Mouse (Mus musculus) liver, adult 10 weeks (tissue): ENCODE measurements around the gene Isl1. TPM values are rescaled to one million over a fixed set of nuclear protein-coding genes. Genes with fewer than 3 reads are reported as not detected.

Experiments
- polyA plus RNA-seq: library from polyadenylated mRNA; stranded (reverse); fragments of 350-450 nt; fragmentation: Illumina TruSeq; extraction: RNeasy Lipid Tissue Mini Kit (QIAGEN cat#74804); gene quantifications from one replicate; pipeline ENCODE4 v1.2.3, GENCODE M21; 2014; ENCODE audit warnings: low read depth, low replicate concordance

Isl1 gene
- not detected for polyA plus RNA-seq

DNA sequence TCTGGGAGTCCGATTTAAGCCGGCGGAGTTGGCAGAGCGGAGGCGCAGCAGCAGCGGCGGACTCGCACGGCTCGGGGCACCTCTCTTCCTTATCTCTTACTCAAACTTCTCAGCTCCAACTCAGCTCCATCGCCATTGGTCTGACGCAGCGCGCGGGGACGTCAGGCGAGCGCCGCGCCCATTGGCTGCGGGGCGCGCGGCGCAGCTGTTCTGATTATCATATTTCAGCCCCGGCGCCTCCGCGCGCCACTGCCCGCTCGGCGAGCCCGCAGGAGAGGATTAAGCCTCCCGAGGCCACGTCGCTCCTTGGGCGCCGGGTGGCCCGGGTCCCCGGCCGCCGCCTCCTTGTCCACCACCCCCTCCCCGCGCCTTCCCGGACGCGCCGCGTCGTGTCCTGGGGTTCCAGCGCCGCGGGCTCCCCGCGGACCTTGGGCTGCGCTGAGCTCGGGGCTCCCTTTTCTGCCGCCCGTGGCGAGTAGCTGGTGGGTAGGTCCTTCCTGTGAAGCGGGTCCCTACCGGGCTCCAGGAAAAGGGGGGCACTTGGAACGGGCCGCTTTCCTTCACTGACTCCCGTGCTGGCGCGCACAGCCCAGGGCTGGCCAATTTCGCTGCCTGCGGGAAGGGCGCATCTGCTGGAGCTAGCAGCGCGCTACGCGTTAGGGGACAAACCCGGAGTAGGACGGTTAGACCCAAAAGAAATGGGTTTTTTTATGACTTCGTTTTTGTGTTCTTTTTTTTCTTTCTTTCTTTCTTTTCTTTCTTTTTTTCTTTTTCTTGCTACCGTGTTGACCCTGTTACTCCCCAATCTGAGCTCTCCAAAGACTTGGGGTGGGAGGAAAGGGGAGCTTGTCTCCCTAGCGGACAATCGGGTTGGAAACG is at the start of gene Isl1:
Gene Isl1, minus strand, starts transcription at position 106 of the 879 bp plus-strand sequence.

